Mouse (Mus musculus): ENCODE results near the gene Susd1. TPM values are rescaled to one million over a fixed set of nuclear protein-coding genes. Genes with fewer than 3 reads are reported as not detected.
A peak's percentile ranks its signal among the peaks of the same experiment; 100 is the strongest.

The Susd1 gene
- total and polyA plus RNA-seq, 3 experiments, result 1.5 to 2.3 (median 1.6) TPM

DNA sequence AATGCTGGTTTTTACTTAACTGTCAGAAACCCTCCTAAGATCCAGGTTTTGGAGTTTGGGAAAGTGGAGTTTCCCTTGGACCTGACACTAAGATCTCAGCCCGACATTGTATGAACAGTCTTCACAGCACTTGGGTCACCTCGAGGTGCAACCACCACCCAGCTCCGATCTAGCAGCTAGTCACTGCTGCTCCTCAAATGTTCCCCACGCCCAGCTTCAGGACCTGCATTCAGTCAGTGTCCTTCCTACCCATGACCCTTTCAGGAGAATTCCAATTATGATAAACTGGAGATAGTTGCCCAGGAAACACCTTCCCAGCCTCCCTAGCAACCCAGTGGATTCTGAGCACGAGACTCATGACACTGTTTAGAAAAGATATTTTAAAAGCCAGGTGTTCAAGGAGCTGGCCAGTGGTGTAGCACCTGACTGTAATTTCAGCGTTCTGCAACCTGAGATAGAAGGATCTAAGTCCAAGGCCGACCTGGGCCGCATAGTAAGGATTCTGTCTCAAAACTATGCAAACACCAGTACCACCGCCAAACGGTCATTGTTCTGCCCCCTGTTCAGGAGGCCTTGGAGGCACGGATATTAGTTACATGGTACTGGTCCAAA, 22.8 kb upstream of the Susd1 start:
- no peak for TF ChIP-seq EP300 (IDR thresholded peaks at IDR 0.05; ENCODE audit: insufficient read depth, low read depth, low read length)
- TF ChIP-seq POLR2A (IDR thresholded peaks at IDR 0.05; ENCODE audit: insufficient read depth, low read depth, low read length), result no peak
- no peak for TF ChIP-seq CTCF (IDR thresholded peaks at IDR 0.05)
- Histone ChIP-seq H3K4me1 (ENCODE audit: control insufficient read depth, insufficient read depth, low read length) (peaks cover 1% of the 10 kb centered on the region), H3K4me3 (no peak overlapping the region), H3K79me2 (replicated peaks; ENCODE audit: control insufficient read depth, insufficient read depth, low read length) (no peaks in the 10 kb centered on the region), H3K9ac (ENCODE audit: low read depth, low read length) (no peak overlapping the region), H3K27me3 (ENCODE audit: control insufficient read depth, insufficient read depth, low read length) (no peaks in the 10 kb centered on the region), H3K36me3 (ENCODE audit: control insufficient read depth, insufficient read depth, low read length) (no peaks in the 10 kb centered on the region), H3K27ac (no peak overlapping the region)
- no peak for DNase-seq
- WGBS, result 75% methylated on average over 11 of the region's 11 CpGs
- intact Hi-C loops (cut with DNase I), result no loop called here

GRCm38 (mm10) chr4:59459216-59459955, 21.0 kb upstream of the Susd1 start:
- H3K4me3 ChIP-seq, result no peak overlapping the region
- H3K4me1 ChIP-seq (ENCODE audit: control insufficient read depth, insufficient read depth, low read length), result peaks cover 1% of the 10 kb centered on the region; the same call in 1 of the 2 replicates
- intact Hi-C loops (cut with DNase I), result no loop called here
- no peak overlapping the region for H3K9ac ChIP-seq (ENCODE audit: low read depth, low read length)
- 70% methylated on average over 13 of the region's 13 CpGs for WGBS
- TF ChIP-seq CTCF (IDR thresholded peaks at IDR 0.05) (no peak), POLR2A (IDR thresholded peaks at IDR 0.05; ENCODE audit: insufficient read depth, low read depth, low read length) (no peak), EP300 (IDR thresholded peaks at IDR 0.05; ENCODE audit: insufficient read depth, low read depth, low read length) (no peak)
- no peaks in the 10 kb centered on the region for H3K36me3 ChIP-seq (ENCODE audit: control insufficient read depth, insufficient read depth, low read length)
- no peaks in the 10 kb centered on the region for H3K27me3 ChIP-seq (ENCODE audit: control insufficient read depth, insufficient read depth, low read length)
- H3K27ac ChIP-seq, result no peak overlapping the region
- H3K79me2 ChIP-seq (replicated peaks; ENCODE audit: control insufficient read depth, insufficient read depth, low read length), result no peaks in the 10 kb centered on the region
- no peak for DNase-seq

GRCm38 (mm10) chr4:59457941-59458340, 19.5 kb upstream of the Susd1 start:
- Histone ChIP-seq H3K36me3 (ENCODE audit: control insufficient read depth, insufficient read depth, low read length) (no peaks in the 10 kb centered on the region), H3K27me3 (ENCODE audit: control insufficient read depth, insufficient read depth, low read length) (no peaks in the 10 kb centered on the region), H3K4me1 (ENCODE audit: control insufficient read depth, insufficient read depth, low read length) (peaks cover 1% of the 10 kb centered on the region), H3K79me2 (replicated peaks; ENCODE audit: control insufficient read depth, insufficient read depth, low read length) (no peaks in the 10 kb centered on the region), H3K27ac (no peak overlapping the region), H3K4me3 (no peak overlapping the region), H3K9ac (ENCODE audit: low read depth, low read length) (no peak overlapping the region)
- intact Hi-C loops (cut with DNase I), result no loop called here
- 29% methylated on average over 9 of the region's 9 CpGs for WGBS
- DNase-seq, result peak; percentile 30 to 33
- TF ChIP-seq POLR2A (IDR thresholded peaks at IDR 0.05; ENCODE audit: insufficient read depth, low read depth, low read length), result no peak
- TF ChIP-seq EP300 (IDR thresholded peaks at IDR 0.05; ENCODE audit: insufficient read depth, low read depth, low read length), result no peak
- TF ChIP-seq CTCF (IDR thresholded peaks at IDR 0.05), result no peak

DNA sequence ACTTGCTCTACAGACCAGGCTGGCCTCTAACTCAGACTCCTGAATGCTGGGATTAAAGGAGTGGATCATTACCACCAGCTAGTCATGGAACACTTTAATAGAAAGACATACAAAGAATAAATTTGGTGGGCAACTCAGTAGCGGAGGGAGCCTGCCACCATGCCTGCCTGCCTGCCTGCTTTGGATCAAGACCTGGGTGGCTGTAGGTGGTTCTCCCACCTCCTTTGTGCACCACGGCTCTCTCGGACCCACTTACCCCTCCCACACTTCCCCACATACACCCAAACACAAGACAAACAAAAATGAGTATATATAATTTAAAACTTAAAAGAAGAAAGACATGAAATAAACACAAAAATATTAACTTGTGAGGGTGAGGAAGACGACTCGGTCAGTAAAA, 18.7 kb upstream of the Susd1 start:
- WGBS, result 92% methylated on average over 5 of the region's 5 CpGs

DNA sequence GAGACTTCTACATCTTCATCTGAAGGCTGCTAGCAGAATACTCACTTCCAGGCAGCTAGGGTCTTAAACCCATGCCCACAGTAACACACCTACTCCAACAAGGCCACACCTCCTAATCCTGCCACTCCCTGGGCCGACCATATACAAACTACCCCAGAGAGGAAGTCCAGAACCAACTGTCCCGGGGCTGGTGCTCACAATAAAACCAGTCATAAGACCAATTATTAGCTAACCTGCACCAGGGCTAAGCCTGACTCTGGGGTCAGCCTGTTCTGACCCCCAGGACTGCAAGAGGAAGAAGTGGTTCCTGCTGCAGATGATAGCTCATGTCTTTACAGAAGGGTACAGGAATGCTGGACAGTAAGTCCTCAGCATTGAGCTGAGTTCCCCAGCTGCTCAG, 17.0 kb upstream of the Susd1 start:
- Histone ChIP-seq H3K4me3 (no peak overlapping the region), H3K79me2 (replicated peaks; ENCODE audit: control insufficient read depth, insufficient read depth, low read length) (no peaks in the 10 kb centered on the region), H3K9ac (ENCODE audit: low read depth, low read length) (no peak overlapping the region), H3K27me3 (ENCODE audit: control insufficient read depth, insufficient read depth, low read length) (no peaks in the 10 kb centered on the region), H3K4me1 (ENCODE audit: control insufficient read depth, insufficient read depth, low read length) (peaks cover 1% of the 10 kb centered on the region), H3K27ac (no peak overlapping the region), H3K36me3 (ENCODE audit: control insufficient read depth, insufficient read depth, low read length) (no peaks in the 10 kb centered on the region)
- TF ChIP-seq POLR2A (IDR thresholded peaks at IDR 0.05; ENCODE audit: insufficient read depth, low read depth, low read length), result no peak
- no peak for TF ChIP-seq EP300 (IDR thresholded peaks at IDR 0.05; ENCODE audit: insufficient read depth, low read depth, low read length)
- no peak for TF ChIP-seq CTCF (IDR thresholded peaks at IDR 0.05)
- 47% methylated on average over 2 of the region's 2 CpGs for WGBS
- DNase-seq, result no peak
- intact Hi-C loops (cut with DNase I), result no loop called here

More for the DNA sequence above, 18.7 kb upstream of the Susd1 start:
- Histone ChIP-seq H3K9ac (ENCODE audit: low read depth, low read length) (no peak overlapping the region), H3K79me2 (replicated peaks; ENCODE audit: control insufficient read depth, insufficient read depth, low read length) (no peaks in the 10 kb centered on the region), H3K4me3 (no peak overlapping the region), H3K27ac (no peak overlapping the region), H3K36me3 (ENCODE audit: control insufficient read depth, insufficient read depth, low read length) (no peaks in the 10 kb centered on the region), H3K4me1 (ENCODE audit: control insufficient read depth, insufficient read depth, low read length) (peaks cover 1% of the 10 kb centered on the region), H3K27me3 (ENCODE audit: control insufficient read depth, insufficient read depth, low read length) (no peaks in the 10 kb centered on the region)
- intact Hi-C loops (cut with DNase I), result no loop called here
- TF ChIP-seq CTCF (IDR thresholded peaks at IDR 0.05) (no peak), POLR2A (IDR thresholded peaks at IDR 0.05; ENCODE audit: insufficient read depth, low read depth, low read length) (no peak), EP300 (IDR thresholded peaks at IDR 0.05; ENCODE audit: insufficient read depth, low read depth, low read length) (no peak)
- DNase-seq, result no peak

DNA sequence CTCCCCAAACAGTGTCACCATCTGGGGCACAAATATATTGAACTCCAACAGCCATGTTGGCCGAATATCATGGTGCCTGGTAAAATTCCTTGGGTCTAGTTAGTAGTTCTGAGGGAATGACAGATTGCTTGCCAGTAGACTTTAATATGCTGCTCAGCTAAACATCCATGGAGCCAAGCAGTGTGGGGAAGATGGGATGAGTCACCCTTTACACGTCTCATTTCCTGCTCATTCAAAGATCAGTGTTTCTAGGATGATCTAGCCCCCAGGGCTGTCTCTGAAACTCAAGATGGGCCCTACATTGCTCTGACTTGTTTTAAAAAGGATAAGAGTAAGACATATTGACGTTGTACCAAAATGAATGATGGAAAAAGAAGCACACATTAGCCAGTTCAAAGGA, 15.6 kb upstream of the Susd1 start:
- TF ChIP-seq EP300 (IDR thresholded peaks at IDR 0.05; ENCODE audit: insufficient read depth, low read depth, low read length) (no peak), CTCF (IDR thresholded peaks at IDR 0.05) (no peak), POLR2A (IDR thresholded peaks at IDR 0.05; ENCODE audit: insufficient read depth, low read depth, low read length) (no peak)

More for the DNA sequence above, 15.6 kb upstream of the Susd1 start:
- Histone ChIP-seq H3K4me3 (no peak overlapping the region), H3K36me3 (ENCODE audit: control insufficient read depth, insufficient read depth, low read length) (no peaks in the 10 kb centered on the region), H3K79me2 (replicated peaks; ENCODE audit: control insufficient read depth, insufficient read depth, low read length) (no peaks in the 10 kb centered on the region), H3K27me3 (ENCODE audit: control insufficient read depth, insufficient read depth, low read length) (no peaks in the 10 kb centered on the region), H3K27ac (no peak overlapping the region), H3K4me1 (ENCODE audit: control insufficient read depth, insufficient read depth, low read length) (peaks cover 1% of the 10 kb centered on the region), H3K9ac (ENCODE audit: low read depth, low read length) (no peak overlapping the region)
- no peak for DNase-seq
- intact Hi-C loops (cut with DNase I), result no loop called here
- 61% methylated on average over 3 of the region's 3 CpGs for WGBS
